In genomic region chr2:179872724-179873123, GRCm38 (mm10) we compare ENCODE assay signal across 8 mouse cellular contexts.
DNase-seq lines count a peak whose midpoint lies in the region; ATAC-seq lines count a peak whose summit lies in the region.

No protein-coding gene starts in this region.

- H3K4me3 ChIP-seq in limb, embryonic 10.5 days: no peak overlapping the region

- DNase-seq in frontal cortex, postnatal 14 days (ENCODE audit: low spot score in 2 of 2): no peak
- DNase-seq in right cerebral cortex, adult 2 months (ENCODE audit: low spot score in 2 of 2): peak; percentile 41 to 56
- DNase-seq in right cerebral cortex, postnatal 25 days: no peak
- DNase-seq in forelimb bud, embryonic 11.5 days (ENCODE audit: low read depth, low spot score): peak; percentile 59
- peak; percentile 56 for DNase-seq in limb, embryonic 10.5 days (ENCODE audit: low spot score)
- DNase-seq in gastrocnemius, adult 8-10 months (ENCODE audit: low spot score in 2 of 2): no peak

- no peaks in the 10 kb centered on the region for H3K27me3 ChIP-seq in limb, embryonic 10.5 days (ENCODE audit: low read depth, poor library complexity, severe bottlenecking)

- ATAC-seq in frontal cortex, adult (ENCODE audit: low TSS enrichment): peak; percentile 53; the same call in 1 of the 2 replicates
- ATAC-seq in megakaryocyte-erythroid progenitor cell, adult 5-6 weeks (replicated peaks; ENCODE audit: low FRiP score, low TSS enrichment, poor library complexity, severe bottlenecking): no peak

- no peaks in the 10 kb centered on the region for H3K36me3 ChIP-seq in limb, embryonic 10.5 days

- H3K4me1 ChIP-seq in limb, embryonic 10.5 days: peaks cover 10% of the 10 kb centered on the region

- WGBS in limb, embryonic 10.5 days: 69% methylated on average over 5 of the region's 5 CpGs

- no peak overlapping the region for H3K27ac ChIP-seq in limb, embryonic 10.5 days

- no peaks in the 10 kb centered on the region for H3K9me3 ChIP-seq in limb, embryonic 10.5 days (replicated peaks)

Comparison
In these comparisons a context has a peak if more than half of its experiments do, and no peak if none do; other contexts are left out.
1. DNase-seq: peak in right cerebral cortex, adult 2 months (2 of 2), forelimb bud, embryonic 11.5 days (single experiment) and limb, embryonic 10.5 days (single experiment); none in frontal cortex, postnatal 14 days (0 of 2), right cerebral cortex, postnatal 25 days (single experiment) and gastrocnemius, adult 8-10 months (0 of 2).